Mouse (Mus musculus) cerebellum, adult 2 months (tissue): ENCODE results near the gene Galns.

Experiments
- CTCF ChIP-seq: fragments of 200-500 bp; IDR thresholded peaks from 2 replicates; pipeline ENCODE4 v1.5.1; 2011; ENCODE audit warnings: low read depth, mild to moderate bottlenecking, control low read depth, low read length, moderate library complexity, borderline replicate concordance; ENCODE audit not compliant: insufficient read depth
- POLR2A ChIP-seq: fragments of 200-500 bp; IDR thresholded peaks from 2 replicates; pipeline ENCODE4 v1.6.1; 2011; ENCODE audit warnings: low read length, control low read depth, borderline replicate concordance; ENCODE audit not compliant: insufficient read depth

DNA sequence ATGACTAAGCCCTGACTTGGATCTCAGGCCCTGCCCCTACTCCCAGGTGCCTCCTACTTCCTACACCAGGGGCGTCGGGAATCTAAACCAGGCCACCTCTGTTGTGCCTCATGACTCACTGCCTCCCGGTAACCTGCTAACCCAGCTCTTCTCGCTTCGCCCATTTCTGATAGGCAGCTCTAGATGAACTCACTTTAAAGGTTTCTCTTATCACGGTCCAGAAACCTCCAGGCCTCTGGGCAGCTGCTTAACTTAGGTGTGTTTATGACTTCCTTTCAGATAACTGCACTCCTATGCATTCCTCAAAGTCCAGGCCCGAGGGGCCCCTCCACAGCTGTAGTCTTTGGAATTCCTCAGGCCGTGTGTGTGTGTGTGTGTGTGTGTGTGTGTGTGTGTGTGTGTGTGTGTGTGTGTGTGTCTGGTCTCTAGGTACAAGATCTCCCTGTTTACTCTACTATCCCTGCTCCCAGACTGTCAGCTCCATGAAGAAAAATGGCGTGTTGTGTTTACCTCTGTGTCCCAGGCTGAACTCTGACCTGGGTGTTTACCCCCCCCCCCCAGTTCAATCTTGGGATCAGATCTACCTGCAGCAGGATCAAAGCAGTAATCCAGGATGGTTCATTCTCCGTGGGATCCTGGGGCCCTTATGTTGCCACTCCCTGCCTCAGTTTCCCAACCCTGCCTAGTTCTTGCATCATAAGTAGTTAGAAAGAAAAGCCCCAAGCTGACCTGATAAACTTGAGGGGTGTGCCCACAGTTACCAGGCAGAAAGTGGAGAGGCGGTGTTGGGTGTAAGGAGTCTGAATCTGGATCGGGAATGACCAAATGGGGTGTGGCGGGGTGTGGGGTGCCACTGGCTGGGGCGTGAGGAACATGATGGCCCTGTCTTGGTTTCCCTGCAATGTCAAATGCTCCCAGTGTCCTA, 24.9 kb upstream of the Galns start:
- TF ChIP-seq CTCF (no peak), POLR2A (no peak)
